Mouse (Mus musculus) intestine, embryonic 14.5 days (tissue): ENCODE measurements around the gene Mast4. TPM values are rescaled to one million over a fixed set of nuclear protein-coding genes. Genes with fewer than 3 reads are reported as not detected.

Experiments
- ATAC-seq: fragments of 200-750 bp; cut with Nextera tagmentation; replicated peaks from 2 replicates; pipeline ENCODE4 v1.8.0; 2017; ENCODE audit warnings: low read depth, moderate number of reproducible peaks, moderate TSS enrichment, moderate library complexity; ENCODE audit not compliant: low FRiP score, low TSS enrichment
- DNase-seq: peaks from one replicate; pipeline ENCODE4 v3.0.0-alpha.2; 2018; ENCODE audit warnings: low spot score
- H3K27ac ChIP-seq: fragments of 300-500 bp; sonication (generic); 2 replicates; pipeline ENCODE4 v1.5.1; 2014; ENCODE audit warnings: low read depth, mild to moderate bottlenecking, control low read depth
- H3K27me3 ChIP-seq: fragments of 300-500 bp; sonication (generic); replicated peaks from 2 replicates; pipeline ENCODE4 v1.6.1; 2014; ENCODE audit warnings: low read length, control low read depth; ENCODE audit not compliant: control insufficient read depth, insufficient read depth
- H3K36me3 ChIP-seq: fragments of 300-500 bp; sonication (generic); 2 replicates; pipeline ENCODE4 v1.6.1; 2014; ENCODE audit warnings: low read length, control low read depth; ENCODE audit not compliant: control insufficient read depth, insufficient read depth
- H3K4me1 ChIP-seq: fragments of 300-500 bp; sonication (generic); replicated peaks from 2 replicates; pipeline ENCODE4 v1.6.1; 2014; ENCODE audit warnings: low read length, control low read depth, mixed read lengths; ENCODE audit not compliant: control insufficient read depth, insufficient read depth
- H3K4me2 ChIP-seq: fragments of 300-500 bp; sonication (generic); 2 replicates; pipeline ENCODE4 v1.6.1; 2014; ENCODE audit warnings: low read length
- H3K4me3 ChIP-seq: fragments of 300-500 bp; sonication (generic); 2 replicates; pipeline ENCODE4 v1.5.1; 2014; ENCODE audit warnings: low read depth, low read length, control low read depth, mixed read lengths
- H3K9ac ChIP-seq: fragments of 300-500 bp; sonication (generic); 2 replicates; pipeline ENCODE4 v1.6.1; 2014; ENCODE audit warnings: mild to moderate bottlenecking, low read length
- H3K9me3 ChIP-seq: fragments of 300-500 bp; sonication (generic); 2 replicates; pipeline ENCODE4 v1.6.1; 2016; ENCODE audit warnings: low read length, control low read depth; ENCODE audit not compliant: control insufficient read depth
- WGBS: fragments of 180-500 bp; shearing (Covaris S2); extraction: QIAGEN DNeasy Blood & Tissue Kit; methylation state at CpG from one replicate; pipeline ENCODE4 v1.1.7; 2014; 5-methylcytosine and 5-hydroxymethylcytosine counted together
- polyA plus RNA-seq: library from polyadenylated mRNA; unstranded; fragments of >200 nt; fragmentation: Nextera tagmentation; extraction: Ambion mirVana; gene quantifications from 2 replicates; pipeline ENCODE4 v1.2.1, GENCODE M21; 2014

Mast4 gene
- polyA plus RNA-seq, 1 experiment from 2014 or later, result 31.9 TPM

DNA sequence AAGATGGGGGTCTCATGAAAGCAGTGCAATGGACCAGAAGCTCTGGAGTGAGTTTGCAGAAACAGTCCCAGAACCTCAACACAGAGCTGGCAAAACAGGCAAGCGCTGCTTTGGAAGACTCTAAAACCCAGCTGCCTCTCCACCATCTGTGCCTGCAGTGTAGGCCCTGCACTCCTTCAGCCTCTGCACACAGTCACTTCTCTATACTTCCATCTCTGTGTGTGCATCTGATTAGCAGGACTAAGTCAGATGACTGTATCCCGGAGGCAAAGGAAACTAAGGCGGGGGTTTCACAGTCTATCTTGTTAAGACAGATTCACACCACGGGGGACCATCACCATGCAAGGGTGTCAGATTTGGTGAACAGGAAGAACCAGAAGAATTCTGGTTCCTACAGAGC, 6.7 kb upstream of the Mast4 start:
- Histone ChIP-seq H3K4me2 (no peak overlapping the region), H3K27me3 (peaks cover 3% of the 10 kb centered on the region), H3K4me3 (no peak overlapping the region), H3K4me1 (no peaks in the 10 kb centered on the region), H3K27ac (no peak overlapping the region), H3K36me3 (no peaks in the 10 kb centered on the region), H3K9me3 (no peaks in the 10 kb centered on the region), H3K9ac (no peak overlapping the region)
- DNase-seq (no peak), ATAC-seq (no peak)
- 79% methylated on average over 4 of the region's 4 CpGs for WGBS

DNA sequence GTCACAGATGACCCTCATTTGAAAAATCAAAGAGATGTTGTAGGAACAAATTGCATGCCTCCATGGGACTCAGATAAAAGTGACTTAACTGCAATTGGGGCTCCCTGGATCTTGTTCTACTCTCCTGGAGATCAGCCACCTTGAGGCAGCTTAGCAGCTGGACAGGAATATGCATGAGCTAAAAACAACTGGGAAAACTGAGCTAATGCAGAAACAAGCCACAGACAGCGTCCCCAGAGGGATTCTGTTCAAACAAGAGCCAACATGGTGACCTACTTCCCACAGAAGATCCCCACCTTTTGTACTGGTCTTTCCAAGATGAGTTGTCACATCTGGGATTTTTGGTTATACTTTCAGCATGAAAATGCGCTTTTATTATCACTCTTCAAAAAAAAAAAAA, 4.3 kb upstream of the Mast4 start:
- H3K27ac ChIP-seq, result no peak overlapping the region
- H3K4me2 ChIP-seq, result no peak overlapping the region
- DNase-seq, result peak; percentile 41
- WGBS, result 78% methylated on average over 2 of the region's 2 CpGs
- H3K27me3 ChIP-seq, result peaks cover 20% of the 10 kb centered on the region
- ATAC-seq, result no peak
- no peaks in the 10 kb centered on the region for H3K9me3 ChIP-seq
- H3K4me1 ChIP-seq, result peaks cover 7% of the 10 kb centered on the region; the same call in 1 of the 2 replicates
- no peak overlapping the region for H3K4me3 ChIP-seq
- no peak overlapping the region for H3K9ac ChIP-seq
- H3K36me3 ChIP-seq, result no peaks in the 10 kb centered on the region

DNA sequence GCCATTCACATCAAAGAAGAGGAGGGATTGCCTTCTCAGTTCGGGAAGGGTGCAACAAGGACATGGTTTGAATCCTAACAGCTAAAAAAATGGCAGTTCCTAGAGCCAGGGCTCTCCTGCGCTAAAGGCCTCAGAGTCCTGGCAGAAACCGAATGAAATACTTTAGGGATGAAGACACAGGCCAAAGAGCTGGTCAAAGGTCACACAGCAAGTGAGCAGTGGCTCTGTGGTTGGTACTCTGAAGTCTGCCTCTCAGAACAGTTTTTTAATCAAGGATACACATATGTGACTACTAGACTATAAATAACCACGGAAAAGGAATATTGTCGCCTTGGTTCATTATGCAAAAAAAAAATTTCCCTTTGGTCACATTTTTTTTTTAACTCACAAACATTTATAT, 1.9 kb upstream of the Mast4 start:
- ATAC-seq (no peak), DNase-seq (no peak)
- Histone ChIP-seq H3K36me3 (no peaks in the 10 kb centered on the region), H3K27me3 (peaks cover 35% of the 10 kb centered on the region), H3K27ac (no peak overlapping the region), H3K9ac (no peak overlapping the region), H3K4me1 (peaks cover 12% of the 10 kb centered on the region), H3K4me3 (no peak overlapping the region), H3K4me2 (no peak overlapping the region), H3K9me3 (no peaks in the 10 kb centered on the region)
- WGBS, result 37% methylated on average over 5 of the region's 5 CpGs

GRCm38 (mm10) chr13:103334723-103335458, 594 bp upstream of the Mast4 start:
- peak overlapping the region; percentile 29 for H3K9ac ChIP-seq

DNA sequence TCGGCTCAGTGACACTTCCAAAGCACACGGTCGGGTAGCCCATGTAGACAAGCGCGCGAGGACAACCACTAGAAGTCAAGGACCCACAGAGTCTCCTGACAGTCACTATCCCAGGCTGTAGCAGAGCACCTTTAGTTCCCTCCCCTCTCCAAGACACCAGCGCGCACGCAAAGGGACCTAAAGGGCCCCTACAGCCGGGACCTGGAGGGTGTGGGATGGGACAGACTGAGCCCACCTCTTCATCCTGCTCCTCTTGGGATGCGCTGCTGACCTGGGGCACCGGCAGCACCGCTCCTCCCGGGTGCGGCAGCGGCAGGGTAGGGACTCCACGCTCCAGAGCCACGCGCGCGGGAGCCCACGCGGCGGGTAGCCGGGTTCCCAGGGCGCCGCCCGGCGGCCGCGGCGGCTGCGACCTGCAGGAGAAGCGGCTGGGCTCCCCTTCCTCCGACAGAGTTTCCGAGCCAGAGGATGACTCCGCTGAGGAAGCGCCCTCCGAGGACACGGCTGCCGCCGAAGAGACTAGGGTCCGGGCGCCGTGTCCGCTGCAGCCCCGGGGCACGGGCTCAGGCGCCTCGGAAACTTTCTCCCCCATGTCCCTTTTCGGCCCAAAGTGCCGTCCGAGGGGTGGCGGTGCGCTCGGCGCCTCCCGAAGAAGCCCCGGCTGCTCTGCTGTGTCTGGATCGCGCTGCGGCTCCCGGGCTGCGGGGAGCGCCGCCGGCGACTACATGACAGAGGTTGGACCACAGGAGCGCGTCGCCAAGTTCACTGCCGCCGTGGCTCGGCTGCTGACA, 501 bp downstream of the Mast4 start:
- DNase-seq (no peak), ATAC-seq (peak; percentile 73)
- Histone ChIP-seq H3K27me3 (peaks cover 35% of the 10 kb centered on the region), H3K4me1 (peaks cover 12% of the 10 kb centered on the region), H3K27ac (no peak overlapping the region), H3K9me3 (no peaks in the 10 kb centered on the region), H3K4me3 (peak overlapping the region; percentile 61), H3K36me3 (no peaks in the 10 kb centered on the region), H3K4me2 (peak overlapping the region; percentile 94), H3K9ac (peak overlapping the region; percentile 29)
- WGBS, result under 1% methylated on average over 74 of the region's 74 CpGs

More at GRCm38 (mm10) chr13:103334723-103335458, 594 bp upstream of the Mast4 start:
- no peaks in the 10 kb centered on the region for H3K9me3 ChIP-seq
- H3K27ac ChIP-seq, result no peak overlapping the region
- peak overlapping the region; percentile 94 for H3K4me2 ChIP-seq
- DNase-seq (peak; percentile 66), ATAC-seq (no peak)
- H3K27me3 ChIP-seq, result peaks cover 35% of the 10 kb centered on the region
- peaks cover 12% of the 10 kb centered on the region for H3K4me1 ChIP-seq
- H3K36me3 ChIP-seq, result no peaks in the 10 kb centered on the region
- H3K4me3 ChIP-seq, result peak overlapping the region; percentile 61
- 2% methylated on average over 32 of the region's 32 CpGs for WGBS

- no peak overlapping the region for H3K9ac ChIP-seq
- peak overlapping the region; percentile 94 for H3K4me2 ChIP-seq
- ATAC-seq (no peak), DNase-seq (no peak)
- no peaks in the 10 kb centered on the region for H3K36me3 ChIP-seq
- peak overlapping the region; percentile 61 for H3K4me3 ChIP-seq
- H3K9me3 ChIP-seq, result no peaks in the 10 kb centered on the region
- peaks cover 35% of the 10 kb centered on the region for H3K27me3 ChIP-seq
- H3K27ac ChIP-seq, result no peak overlapping the region
- H3K4me1 ChIP-seq, result peaks cover 12% of the 10 kb centered on the region
- 3% methylated on average over 17 of the region's 17 CpGs for WGBS
Measured at GRCm38 (mm10) chr13:103333153-103333552, 1.1 kb downstream of the Mast4 start.

DNA sequence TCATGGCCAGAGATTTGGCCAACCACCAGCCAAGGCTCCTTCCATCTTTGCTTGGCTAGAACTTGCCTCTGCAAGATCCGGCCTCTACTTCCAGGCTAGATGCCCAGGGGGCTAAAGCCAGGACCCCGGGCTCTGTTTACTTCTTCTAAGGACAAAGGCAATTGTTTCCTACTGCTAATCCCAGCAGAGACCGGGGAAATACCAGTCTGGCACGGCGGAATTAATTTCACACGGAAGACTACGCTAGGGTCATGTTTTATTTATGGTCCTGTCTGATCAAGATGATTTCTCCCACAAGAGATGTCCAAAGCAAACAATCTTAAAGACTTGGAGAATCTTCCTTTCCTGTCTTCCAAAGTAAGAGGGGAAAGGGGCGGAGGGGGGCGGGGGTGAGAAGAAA, 1.6 kb downstream of the Mast4 start:
- Histone ChIP-seq H3K4me1 (peaks cover 12% of the 10 kb centered on the region), H3K4me2 (peak overlapping the region; percentile 94), H3K36me3 (no peaks in the 10 kb centered on the region), H3K27ac (no peak overlapping the region), H3K4me3 (peak overlapping the region; percentile 61), H3K27me3 (peaks cover 35% of the 10 kb centered on the region), H3K9ac (no peak overlapping the region), H3K9me3 (no peaks in the 10 kb centered on the region)
- DNase-seq (no peak), ATAC-seq (no peak)
- WGBS, result 6% methylated on average over 9 of the region's 9 CpGs

DNA sequence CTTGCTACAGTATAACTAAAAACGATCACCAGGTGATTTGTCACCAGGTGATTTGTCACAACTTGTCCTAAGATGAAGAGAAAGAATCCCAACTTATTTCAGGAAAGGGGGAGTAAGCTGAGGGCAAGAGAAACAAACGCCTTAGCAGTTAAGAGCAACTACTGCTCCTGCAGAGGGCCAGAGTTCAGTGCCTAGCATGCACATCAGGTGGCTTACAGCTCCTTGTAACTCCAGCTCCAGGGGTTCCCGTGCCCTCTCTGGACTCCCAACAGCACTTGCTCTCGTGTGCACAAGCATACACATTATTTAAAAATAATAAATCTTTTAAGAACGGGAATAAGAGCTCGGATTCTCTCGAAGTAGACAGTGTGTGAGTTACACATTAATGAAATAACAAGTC, 3.2 kb downstream of the Mast4 start:
- no peak for ATAC-seq
- WGBS, result 54% methylated on average over 7 of the region's 7 CpGs

More for the DNA sequence above, 3.2 kb downstream of the Mast4 start:
- peaks cover 12% of the 10 kb centered on the region for H3K4me1 ChIP-seq
- H3K9me3 ChIP-seq, result no peaks in the 10 kb centered on the region
- DNase-seq, result no peak
- H3K4me3 ChIP-seq, result no peak overlapping the region
- no peak overlapping the region for H3K4me2 ChIP-seq
- H3K27ac ChIP-seq, result no peak overlapping the region
- no peaks in the 10 kb centered on the region for H3K36me3 ChIP-seq
- H3K9ac ChIP-seq, result no peak overlapping the region
- peaks cover 33% of the 10 kb centered on the region for H3K27me3 ChIP-seq
